Mouse (Mus musculus) brain, adult 10 weeks (tissue): ENCODE results near the gene Ldah. TPM values are rescaled to one million over a fixed set of nuclear protein-coding genes. Genes with fewer than 3 reads are reported as not detected.

Source experiments
- polyA plus RNA-seq: library from polyadenylated mRNA; stranded (reverse); fragments of 350-450 nt; fragmentation: Illumina TruSeq; extraction: RNeasy Lipid Tissue Mini Kit (QIAGEN cat#74804); gene quantifications from one replicate; pipeline ENCODE4 v1.2.3, GENCODE M21; 2015; ENCODE audit warnings: low read depth, low replicate concordance

The Ldah gene
- 49.0 TPM for polyA plus RNA-seq

GRCm38 (mm10) chr12:8207978-8208403 lies at the start of gene Ldah:
Gene Ldah, plus strand, starts transcription at chr12:8208107.

GRCm38 (mm10) chr12:8301841-8302431 lies 94.0 kb downstream of the Ldah start, which contains the start of gene Gdf7:
Gene Gdf7, minus strand, starts transcription at chr12:8301954.

GRCm38 (mm10) chr12:8313270-8313771 lies 105.4 kb downstream of the Ldah start, which contains the start of gene Hs1bp3:
Gene Hs1bp3, plus strand, starts transcription at chr12:8313432.

Other genes starting within 250 kb of the Ldah start
- gene Apob, start 230.5 kb upstream of the Ldah start, polyA plus RNA-seq, result 0.49 TPM
- not detected for gene Gdf7, start 93.8 kb downstream of the Ldah start, polyA plus RNA-seq
- 11.2 TPM for gene Hs1bp3, start 105.3 kb downstream of the Ldah start, polyA plus RNA-seq